Mouse (Mus musculus): ENCODE data around the gene Elfn1.

Elfn1 gene

GRCm38 (mm10) chr5:139912121-139912771 is 4.5 kb downstream of the Elfn1 start:
- DNase-seq = no peak

DNA sequence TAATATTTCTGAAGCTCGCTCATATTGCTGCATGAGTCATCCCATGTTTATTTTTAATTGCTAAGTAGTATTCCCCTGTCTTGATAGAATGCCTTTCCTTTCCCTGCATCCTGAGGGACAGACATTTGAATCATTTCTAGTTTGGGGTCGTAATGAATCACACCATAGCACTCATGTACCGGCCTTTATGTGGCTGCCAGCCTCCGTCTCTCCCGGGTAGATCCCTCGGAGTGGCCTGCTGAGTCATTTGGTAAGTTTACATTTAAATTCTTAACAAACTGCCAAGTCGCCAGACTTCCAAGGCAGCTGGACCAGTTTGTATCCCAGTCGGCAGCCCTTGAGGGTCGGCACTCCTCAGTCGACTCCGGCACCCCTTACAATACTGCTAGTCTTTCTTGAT is 13.9 kb downstream of the Elfn1 start:
- DNase-seq = no peak

DNA sequence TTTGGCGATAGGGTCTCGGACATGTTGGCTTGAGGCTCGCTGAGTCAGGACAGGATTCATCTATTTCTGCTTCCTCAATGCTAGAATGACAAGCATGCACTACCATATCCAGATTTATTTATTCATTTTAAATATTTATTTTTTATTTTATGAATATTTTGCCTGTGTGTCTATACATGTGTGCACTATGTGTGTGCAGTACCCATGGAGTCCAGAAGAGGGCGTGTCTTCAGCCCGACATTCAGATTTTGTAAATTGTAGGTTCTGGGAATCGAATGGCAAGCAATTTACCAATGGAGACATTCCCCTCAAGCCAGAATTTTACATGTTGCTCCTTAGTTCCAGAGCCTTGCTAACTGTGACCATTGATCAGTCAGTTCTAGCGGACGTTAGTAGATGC is 16.1 kb downstream of the Elfn1 start:
- no peak for DNase-seq

- DNase-seq = no peak
Measured at GRCm38 (mm10) chr5:139930102-139930501, 22.4 kb downstream of the Elfn1 start.

- no peak for DNase-seq
Measured at GRCm38 (mm10) chr5:139930927-139931351, 23.2 kb downstream of the Elfn1 start.

- DNase-seq = no peak
Measured at GRCm38 (mm10) chr5:139931947-139932540, 24.3 kb downstream of the Elfn1 start.

DNA sequence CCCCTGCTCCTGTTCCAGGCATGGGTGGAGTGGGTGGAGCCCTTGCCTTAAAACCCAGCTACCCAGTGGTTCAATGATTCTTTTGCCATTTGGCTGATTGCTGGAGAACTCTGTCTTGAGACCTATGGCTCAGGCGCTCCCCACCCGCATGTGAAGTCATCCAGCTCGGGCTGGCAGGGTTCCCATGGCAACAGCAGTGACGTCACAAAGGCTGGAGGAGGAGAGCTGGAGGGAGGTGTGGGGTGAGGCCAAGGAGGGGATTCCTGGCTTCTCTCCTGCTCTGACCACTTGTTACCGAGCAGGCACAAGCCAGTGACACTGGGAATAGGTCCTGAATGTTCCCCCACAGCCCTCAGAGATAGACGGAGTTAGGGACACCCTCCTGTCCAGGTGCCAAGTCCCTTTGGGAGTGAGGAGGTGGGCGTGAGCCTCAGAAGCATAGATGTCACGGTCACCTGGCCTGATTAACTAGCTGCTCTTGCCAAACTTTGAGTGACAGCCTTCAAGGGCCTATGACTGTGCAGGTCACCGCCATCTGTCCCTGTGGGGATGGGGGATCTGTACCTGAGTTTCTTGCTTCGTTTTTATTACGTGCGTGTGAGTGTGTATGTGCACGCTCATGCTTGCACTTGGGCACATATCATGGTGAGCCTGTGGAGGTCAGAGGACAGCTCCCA is 25.0 kb downstream of the Elfn1 start:
- DNase-seq = peak; percentile 62

DNA sequence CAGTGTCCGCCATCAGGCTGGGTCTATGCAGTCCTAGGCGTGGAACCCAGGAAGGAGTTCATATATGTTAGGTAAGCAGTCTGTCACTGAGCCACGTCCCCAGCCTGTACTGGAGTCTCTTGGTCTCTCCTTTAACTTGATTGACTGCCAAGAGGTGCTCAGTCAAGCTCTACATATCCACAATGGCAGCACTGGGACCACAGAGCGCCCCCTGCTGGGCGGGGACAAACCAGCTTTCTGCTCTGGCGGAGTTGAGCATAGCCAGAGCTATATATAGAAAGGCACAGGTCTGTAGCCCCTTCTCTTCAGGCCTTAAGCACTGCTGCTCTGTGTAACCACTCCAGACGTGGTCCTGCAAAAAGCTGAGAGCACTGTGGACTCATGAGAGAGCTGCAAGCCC is 25.7 kb downstream of the Elfn1 start:
- no peak for DNase-seq

GRCm38 (mm10) chr5:139936431-139936830 is 28.7 kb downstream of the Elfn1 start:
- no peak for DNase-seq

DNA sequence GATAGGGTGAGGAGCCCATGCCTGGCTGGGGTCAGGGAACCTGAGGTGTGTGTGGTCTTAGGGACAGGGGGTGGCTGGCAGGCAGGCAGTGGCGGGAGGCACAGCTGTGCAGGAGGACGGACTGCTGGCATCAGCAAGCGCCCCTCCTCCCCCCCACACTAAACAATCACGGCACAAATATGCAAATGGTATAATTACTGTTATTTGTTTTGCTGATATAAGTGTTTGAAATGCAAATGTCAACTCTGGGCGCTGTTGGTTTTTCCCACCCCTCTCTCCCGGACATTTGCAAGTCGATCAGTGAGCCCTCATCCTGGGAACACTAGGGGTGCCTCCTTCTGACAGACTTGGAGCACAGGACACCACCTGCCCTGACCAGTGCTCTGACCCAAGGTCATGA is 37.0 kb downstream of the Elfn1 start:
- no peak for DNase-seq

DNA sequence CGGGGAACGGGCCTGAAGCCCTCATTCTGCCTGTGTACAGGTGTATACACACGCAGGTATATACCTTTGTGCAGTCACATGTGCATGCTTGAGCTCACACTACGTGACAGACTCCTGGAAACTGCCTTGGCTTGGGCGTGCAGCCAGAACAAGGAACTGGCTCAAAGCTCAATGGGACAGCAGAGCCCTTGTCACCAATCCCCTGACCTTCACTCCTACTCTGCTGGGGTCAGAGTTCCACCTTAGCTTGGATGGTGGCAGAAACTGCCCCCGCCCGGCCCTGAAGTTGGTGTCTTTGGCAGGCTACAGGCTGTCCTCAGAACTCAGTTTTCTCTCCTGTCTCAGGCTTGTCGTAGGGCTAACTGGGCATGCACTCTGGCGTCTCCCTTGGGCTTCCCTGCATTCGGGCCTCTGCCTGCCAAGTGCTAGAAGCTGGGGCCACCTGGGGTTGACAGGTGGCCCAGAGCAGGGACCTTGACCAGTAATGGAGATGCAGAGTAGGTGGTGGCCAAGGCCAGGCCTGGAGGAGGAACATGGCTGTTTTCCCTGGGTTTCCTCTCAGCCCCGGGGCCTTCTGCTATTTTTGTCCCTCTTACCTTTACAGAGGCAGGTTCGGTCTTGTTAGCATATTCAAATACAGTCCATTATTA is 38.1 kb downstream of the Elfn1 start:
- no peak for DNase-seq

DNA sequence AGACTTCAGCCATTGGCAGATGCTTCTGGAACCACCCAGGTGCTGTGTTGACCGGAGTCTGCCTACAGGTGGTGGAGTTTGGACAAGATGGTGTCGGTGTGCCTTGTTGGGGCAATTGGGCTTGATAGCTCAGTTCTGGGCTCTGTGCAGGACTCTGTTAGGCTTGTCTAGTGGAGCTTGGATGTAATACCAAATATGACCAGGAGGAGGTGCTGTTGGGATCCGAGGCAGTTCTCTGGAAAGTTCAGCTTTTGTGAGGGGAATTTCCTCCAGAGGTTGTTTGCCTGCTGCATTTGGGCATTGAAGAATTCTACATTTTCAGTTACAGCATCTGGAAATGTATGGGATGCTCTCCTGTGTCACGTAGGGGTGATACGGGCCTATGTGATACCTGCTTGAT is 39.7 kb downstream of the Elfn1 start:
- no peak for DNase-seq

GRCm38 (mm10) chr5:139948552-139948951 is 40.8 kb downstream of the Elfn1 start:
- no peak for DNase-seq

DNA sequence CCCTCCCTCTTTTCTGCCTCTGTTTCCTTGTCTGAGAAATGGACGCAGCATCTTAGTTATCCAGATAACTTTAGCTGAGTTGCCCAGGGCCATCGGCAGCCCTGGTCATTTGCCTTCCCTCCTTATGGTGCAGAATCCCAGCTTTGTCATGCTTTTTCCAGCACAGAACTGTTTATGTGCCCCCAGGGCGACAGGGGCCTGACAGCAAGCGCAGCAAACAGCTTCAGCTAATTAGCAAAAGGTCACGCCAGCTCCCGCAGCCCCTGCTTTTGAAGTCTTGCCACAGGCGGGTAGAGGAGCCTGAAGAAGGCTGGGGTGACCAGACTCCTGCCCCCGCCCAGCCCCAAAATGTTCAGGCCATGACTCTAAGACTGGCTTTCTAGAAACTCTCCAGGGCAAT is 41.6 kb downstream of the Elfn1 start:
- DNase-seq = no peak

DNA sequence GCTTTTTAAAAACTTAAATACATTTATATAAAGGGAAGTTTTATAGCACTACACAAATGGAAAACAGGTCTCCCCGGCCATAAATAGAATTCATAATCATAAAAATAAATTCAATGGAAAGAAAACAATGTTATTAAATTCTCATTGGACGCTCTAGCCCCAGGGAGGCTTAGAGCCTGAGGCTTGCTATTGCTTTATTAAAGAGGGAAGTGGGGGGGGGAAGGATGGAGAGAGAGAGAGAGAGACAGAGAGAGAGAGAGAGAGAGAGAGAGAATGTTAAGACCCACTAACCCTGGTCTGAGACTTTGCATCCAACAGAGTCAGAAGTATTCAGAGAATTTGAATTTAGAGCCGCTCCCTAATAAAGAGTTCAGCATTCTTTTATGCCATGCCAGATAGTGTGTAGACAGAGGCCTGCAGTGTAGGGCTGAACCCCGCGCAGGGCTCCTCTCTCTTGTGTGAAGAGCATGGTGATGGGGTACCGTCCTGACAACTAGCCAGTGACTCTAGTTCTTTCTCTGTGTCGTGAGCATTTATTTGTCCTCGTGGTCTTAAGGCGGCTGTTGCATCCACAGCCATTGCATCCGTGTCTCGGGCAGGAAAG is 42.3 kb downstream of the Elfn1 start:
- DNase-seq = no peak

DNA sequence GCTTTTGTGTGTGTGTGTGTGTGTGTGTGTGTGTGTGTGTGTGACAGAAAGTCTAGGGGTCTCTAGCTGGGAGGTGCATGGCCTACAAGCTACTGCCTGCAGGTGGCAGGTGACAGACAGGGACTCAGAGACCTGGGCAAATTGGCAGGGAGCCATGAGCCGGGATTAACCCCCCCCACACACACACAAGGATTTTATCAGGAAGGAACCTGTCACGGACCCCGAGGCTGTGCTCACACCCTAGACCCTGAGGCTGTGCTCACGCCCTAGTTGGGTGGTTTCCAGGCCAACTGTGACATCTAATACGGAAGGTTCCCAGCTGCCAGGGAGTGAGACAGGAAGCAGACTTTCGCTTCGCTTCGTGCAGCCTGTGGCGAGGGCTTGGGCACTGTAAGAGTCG is 49.1 kb downstream of the Elfn1 start:
- DNase-seq = no peak

DNA sequence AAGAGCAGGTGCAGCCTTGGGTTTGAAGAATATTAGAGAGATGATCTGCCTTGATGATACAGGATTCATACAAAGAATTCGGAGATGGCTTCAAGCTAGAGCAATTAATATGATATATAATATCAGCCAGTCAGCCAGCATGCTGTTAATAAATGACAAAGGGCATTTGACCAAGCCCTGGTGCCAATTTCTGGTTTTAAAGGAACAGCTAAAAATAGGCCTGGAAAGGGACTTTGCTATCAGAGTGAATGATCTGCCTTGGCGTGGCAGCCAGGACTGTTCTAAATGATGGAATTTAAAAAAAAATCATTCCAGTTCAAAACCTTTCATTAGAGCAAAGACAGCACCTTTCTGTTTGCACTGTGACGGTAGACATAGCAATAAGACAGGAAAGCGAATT is 52.0 kb downstream of the Elfn1 start:
- DNase-seq = no peak

DNA sequence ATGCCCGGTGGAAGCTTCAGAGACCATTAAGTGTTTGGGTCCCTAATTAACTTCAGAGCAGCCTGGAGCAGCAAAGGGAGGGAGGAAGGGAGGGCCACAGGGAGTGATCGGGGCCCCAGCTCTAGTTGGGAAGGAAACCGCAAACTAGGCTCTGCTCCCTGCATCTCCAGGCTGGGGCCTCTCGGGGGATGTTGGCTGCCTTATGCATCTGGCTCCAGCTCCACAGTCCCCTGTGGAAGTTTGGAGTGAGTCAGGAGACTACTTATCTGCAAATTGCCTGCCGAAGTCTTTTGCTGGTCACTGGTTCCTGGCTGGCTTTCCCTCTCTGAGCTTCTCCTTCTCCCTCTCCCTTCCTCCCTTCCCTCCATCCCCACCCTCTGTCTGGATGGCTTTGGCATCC is 56.6 kb downstream of the Elfn1 start:
- DNase-seq = no peak

GRCm38 (mm10) chr5:139965596-139965995 is 57.9 kb downstream of the Elfn1 start:
- DNase-seq = no peak

GRCm38 (mm10) chr5:139969151-139969948 is 61.6 kb downstream of the Elfn1 start:
- DNase-seq = no peak

DNA sequence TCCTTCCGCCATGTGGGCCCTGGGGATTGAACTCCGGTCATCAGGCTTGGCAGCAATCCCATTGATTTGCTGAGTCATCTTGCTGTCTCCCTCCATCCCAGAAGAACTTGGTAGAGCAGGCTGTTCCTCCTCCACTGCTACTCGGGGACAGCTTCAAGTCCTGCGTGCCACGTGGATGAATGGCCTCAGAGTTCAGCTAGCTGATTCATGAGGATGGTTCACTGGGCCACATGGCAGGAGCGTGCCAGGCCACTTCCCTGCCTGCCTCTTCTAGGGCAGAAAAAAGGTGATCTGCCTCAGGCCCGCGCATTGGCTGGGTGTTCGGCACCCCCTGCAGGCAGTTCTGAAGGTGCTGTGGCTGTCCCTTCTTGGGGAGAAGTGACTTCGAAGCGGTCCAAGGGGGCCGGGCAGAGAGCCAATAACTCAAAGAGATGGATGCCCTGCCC is 62.5 kb downstream of the Elfn1 start:
- no peak for DNase-seq

GRCm38 (mm10) chr5:139976584-139976983 is 68.8 kb downstream of the Elfn1 start:
- DNase-seq = no peak

GRCm38 (mm10) chr5:139977476-139977875 is 69.7 kb downstream of the Elfn1 start:
- DNase-seq = no peak
